Mouse (Mus musculus) midbrain, postnatal 0 days (tissue): ENCODE data around the gene Gm7951. TPM values are rescaled to one million over a fixed set of nuclear protein-coding genes. Genes with fewer than 3 reads are reported as not detected.
"Not testable (repeated sequence)": the region's sequence is repeated elsewhere in the genome, so short reads cannot be mapped to it uniquely, and the experiment has no call there.

Source experiments
- ATAC-seq: fragments of 200-750 bp; cut with Nextera tagmentation; 2 replicates; pipeline ENCODE4 v1.8.0; 2017; ENCODE audit warnings: moderate number of reproducible peaks, mild to moderate bottlenecking, moderate TSS enrichment, moderate library complexity; ENCODE audit not compliant: low FRiP score
- DNase-seq: peaks from one replicate; pipeline ENCODE4 v3.0.0-alpha.2; 2015; ENCODE audit warnings: low spot score
- H3K27ac ChIP-seq: fragments of 300-500 bp; sonication (generic); 2 replicates; pipeline ENCODE4 v1.5.1; 2014; ENCODE audit warnings: low read depth, mild to moderate bottlenecking, low read length, mixed read lengths
- H3K27me3 ChIP-seq: fragments of 300-500 bp; sonication (generic); 2 replicates; pipeline ENCODE4 v1.6.1; 2014; ENCODE audit warnings: low read length, control low read depth, mixed read lengths; ENCODE audit not compliant: insufficient read depth
- H3K36me3 ChIP-seq: fragments of 300-500 bp; sonication (generic); 2 replicates; pipeline ENCODE4 v1.6.1; 2014; ENCODE audit warnings: low read length, control low read depth, mixed read lengths; ENCODE audit not compliant: insufficient read depth
- H3K4me1 ChIP-seq: fragments of 300-500 bp; sonication (generic); 2 replicates; pipeline ENCODE4 v1.6.1; 2014; ENCODE audit warnings: mild to moderate bottlenecking, control low read depth, antibody characterized with exemption, low read length, mixed read lengths; ENCODE audit not compliant: insufficient read depth
- H3K4me2 ChIP-seq: fragments of 300-500 bp; sonication (generic); 2 replicates; pipeline ENCODE4 v1.6.1; 2014; ENCODE audit warnings: low read depth, mild to moderate bottlenecking, low read length, mixed read lengths; ENCODE audit not compliant: poor library complexity, severe bottlenecking
- H3K4me3 ChIP-seq: fragments of 300-500 bp; sonication (generic); 2 replicates; pipeline ENCODE4 v1.5.1; 2014; ENCODE audit warnings: low read depth, mild to moderate bottlenecking, low read length, moderate library complexity
- H3K9ac ChIP-seq: fragments of 300-500 bp; sonication (generic); replicated peaks from 2 replicates; pipeline ENCODE4 v1.6.1; 2014; ENCODE audit warnings: mild to moderate bottlenecking, low read length, moderate library complexity, mixed read lengths; ENCODE audit not compliant: poor library complexity, severe bottlenecking
- H3K9me3 ChIP-seq: fragments of 300-500 bp; sonication (generic); 2 replicates; pipeline ENCODE4 v1.6.1; 2016; ENCODE audit warnings: low read length, control low read depth
- WGBS: fragments of 180-500 bp; shearing (Covaris S2); extraction: QIAGEN DNeasy Blood & Tissue Kit; methylation state at CpG from one replicate; pipeline ENCODE4 v1.1.7; 2014; 5-methylcytosine and 5-hydroxymethylcytosine counted together
- polyA plus RNA-seq: library from polyadenylated mRNA; unstranded; fragments of >200 nt; fragmentation: Nextera tagmentation; extraction: Ambion mirVana; gene quantifications from 2 replicates; pipeline ENCODE4 v1.2.1, GENCODE M21; 2015
- total RNA-seq: library from RNA; depleted of rRNA; stranded (reverse); fragments of >200 nt; gene quantifications from 2 replicates; pipeline ENCODE4 v1.2.3, GENCODE M21; 2014; rRNA removed

Gene Gm7951
- not detected in 2 replicates for total RNA-seq
- polyA plus RNA-seq: 0.11 TPM in 1 of 2 replicates, not detected in the other

DNA sequence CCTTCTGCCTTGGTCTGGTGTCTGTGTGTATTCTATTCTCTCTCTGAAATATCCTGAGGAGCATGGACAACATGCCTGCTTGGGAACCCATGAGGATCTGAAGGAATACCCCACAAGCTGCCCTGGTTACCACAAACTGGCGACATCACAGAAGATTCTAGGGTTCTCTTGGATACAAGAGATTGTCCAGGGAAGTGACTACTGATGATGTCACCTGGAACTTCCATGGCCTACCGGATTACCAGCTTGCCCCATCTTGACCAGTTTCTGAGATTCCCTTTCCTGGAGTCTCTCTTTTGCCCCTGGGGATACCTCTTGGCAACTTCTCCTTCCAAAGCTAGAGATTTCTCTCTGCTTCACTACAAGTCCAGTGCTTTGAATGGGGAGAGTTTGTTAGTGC, at the start of gene Gm7951:
Gene Gm7951, minus strand, starts transcription at position 101 of the 400 bp plus-strand sequence.
- not testable (repeated sequence) for DNase-seq, H3K27ac ChIP-seq, H3K9ac ChIP-seq, H3K9me3 ChIP-seq, H3K4me1 ChIP-seq, H3K36me3 ChIP-seq, H3K27me3 ChIP-seq, H3K4me2 ChIP-seq, H3K4me3 ChIP-seq, ATAC-seq
- no CpG with 5 or more reads among the region's 2 CpGs for WGBS

- H3K27me3 ChIP-seq, H3K4me1 ChIP-seq, H3K4me3 ChIP-seq, DNase-seq, H3K9me3 ChIP-seq, H3K27ac ChIP-seq, H3K4me2 ChIP-seq, H3K36me3 ChIP-seq, H3K9ac ChIP-seq, ATAC-seq: not testable (repeated sequence)
- WGBS: 87% methylated on average over 1 of the region's 2 CpGs
These were observed 45.4 kb upstream of the Gm7951 start, which contains the start of gene Gm17027 for GRCm38 (mm10) chr14:42162522-42162921. TSS of gene Gm17027 (minus strand) at chr14:42162622.

- not testable (repeated sequence) for H3K27me3 ChIP-seq, H3K4me1 ChIP-seq, H3K27ac ChIP-seq, DNase-seq, H3K9me3 ChIP-seq, H3K9ac ChIP-seq, H3K36me3 ChIP-seq, H3K4me2 ChIP-seq, ATAC-seq, H3K4me3 ChIP-seq
- WGBS: 87% methylated on average over 6 of the region's 8 CpGs
These were observed 17.4 kb upstream of the Gm7951 start for GRCm38 (mm10) chr14:42134571-42134970.

GRCm38 (mm10) chr14:42133806-42134205, 16.6 kb upstream of the Gm7951 start:
- not testable (repeated sequence) for ATAC-seq, H3K4me2 ChIP-seq, H3K27ac ChIP-seq, H3K4me3 ChIP-seq, H3K36me3 ChIP-seq, DNase-seq, H3K9me3 ChIP-seq, H3K9ac ChIP-seq, H3K4me1 ChIP-seq, H3K27me3 ChIP-seq
- WGBS: 63% methylated on average over 9 of the region's 14 CpGs

Other genes starting within 250 kb of the Gm7951 start
- gene Gm7980, start 210.1 kb downstream of the Gm7951 start, total RNA-seq: not detected in 2 replicates
- gene Gm7980, start 210.1 kb downstream of the Gm7951 start, polyA plus RNA-seq: not detected in 2 replicates
- gene 1700049E17Rik1, start 192.4 kb downstream of the Gm7951 start, total RNA-seq: not detected in 2 replicates
- gene 1700049E17Rik1, start 192.4 kb downstream of the Gm7951 start, polyA plus RNA-seq: not detected in 2 replicates
- not detected in 2 replicates for gene 1700024B05Rik, start 173.4 kb downstream of the Gm7951 start, total RNA-seq
- not detected in 2 replicates for gene 1700024B05Rik, start 173.4 kb downstream of the Gm7951 start, polyA plus RNA-seq
- not detected in 2 replicates for gene Gm6401, start 149.4 kb downstream of the Gm7951 start, total RNA-seq
- not detected in 2 replicates for gene Gm6401, start 149.4 kb downstream of the Gm7951 start, polyA plus RNA-seq
- gene Gm3543, start 134.0 kb downstream of the Gm7951 start, total RNA-seq: not detected in 2 replicates
- not detected in 2 replicates for gene Gm3543, start 134.0 kb downstream of the Gm7951 start, polyA plus RNA-seq
- gene Gm17027, start 45.3 kb upstream of the Gm7951 start, total RNA-seq: not detected in 2 replicates
- gene Gm17027, start 45.3 kb upstream of the Gm7951 start, polyA plus RNA-seq: not detected in 2 replicates
- gene Gm3573, start 73.4 kb upstream of the Gm7951 start, total RNA-seq: not detected in 2 replicates
- gene Gm3573, start 73.4 kb upstream of the Gm7951 start, polyA plus RNA-seq: not detected in 2 replicates
- gene Gm17026, start 142.7 kb upstream of the Gm7951 start, total RNA-seq: not detected in 2 replicates
- not detected in 2 replicates for gene Gm17026, start 142.7 kb upstream of the Gm7951 start, polyA plus RNA-seq
- gene Gm9611, start 180.0 kb upstream of the Gm7951 start, total RNA-seq: not detected in 2 replicates
- not detected in 2 replicates for gene Gm9611, start 180.0 kb upstream of the Gm7951 start, polyA plus RNA-seq
- gene Gm7995, start 192.8 kb upstream of the Gm7951 start, total RNA-seq: not detected in 2 replicates
- gene Gm7995, start 192.8 kb upstream of the Gm7951 start, polyA plus RNA-seq: not detected in 2 replicates